Comparison of ENCODE assay signal across 9 mouse cellular contexts in genomic region chr16:18288581-18289061, GRCm38 (mm10). TPM values are rescaled to one million over a fixed set of nuclear protein-coding genes. Genes with fewer than 3 reads are reported as not detected.
DNase-seq lines count a peak whose midpoint lies in the region; ATAC-seq and TF ChIP-seq lines count a peak whose summit lies in the region.
"Had no signal": no experiment of that assay in that cellular context is flagged by ENCODE, and none has a peak within 500 bp of the region (broad histone marks: within the 10 kb centered on the region; RNA-seq: fewer than 3 reads in every experiment).

No protein-coding gene starts in this region.

- H3K36me3 ChIP-seq in testis, adult 2 months (ENCODE audit: control insufficient read depth, insufficient read depth, low read length), result peaks cover 1% of the 10 kb centered on the region
- H3K36me3 ChIP-seq in intestine, postnatal 0 days (ENCODE audit: control insufficient read depth, insufficient read depth), result peaks cover 16% of the 10 kb centered on the region

- TF ChIP-seq CTCF in testis, adult 2 months (IDR thresholded peaks at IDR 0.05; ENCODE audit: control insufficient read depth, insufficient read depth, insufficient replicate concordance, low read depth, low read length), result no peak
- no peak for TF ChIP-seq CTCF in intestine, postnatal 0 days (IDR thresholded peaks at IDR 0.05; ENCODE audit: low read depth)

- H3K4me3 ChIP-seq in testis, adult 2 months (ENCODE audit: control insufficient read depth, low read depth, low read length), result peak overlapping the region; percentile 95
- H3K4me3 ChIP-seq in intestine, postnatal 0 days (ENCODE audit: low read depth, low read length), result peak overlapping the region; percentile 75

- no peaks in the 10 kb centered on the region for H3K27me3 ChIP-seq in testis, adult 2 months (ENCODE audit: control insufficient read depth, insufficient read depth, low read length)
- H3K27me3 ChIP-seq in intestine, postnatal 0 days (replicated peaks; ENCODE audit: control insufficient read depth, insufficient read depth, low read length), result no peaks in the 10 kb centered on the region

- peak; percentile 79 for ATAC-seq in erythroid progenitor cell, adult 5-6 weeks (replicated peaks; ENCODE audit: low FRiP score, poor library complexity, severe bottlenecking)
- ATAC-seq in intestine, postnatal 0 days, result peak; percentile 92

- H3K4me2 ChIP-seq in intestine, postnatal 0 days (replicated peaks; ENCODE audit: low read depth), result peak overlapping the region; percentile 83

- peak; percentile 49 for DNase-seq in embryo, embryonic 10 days (ENCODE audit: low spot score)
- no peak for DNase-seq in embryo, embryonic 11 days
- no peak for DNase-seq in testis, postnatal 14 days (ENCODE audit: low spot score)
- DNase-seq in lung, postnatal 36 days, result peak; percentile 80
- DNase-seq in testis, postnatal 10 days (ENCODE audit: low spot score), result peak; percentile 86

- H3K4me1 ChIP-seq in testis, adult 2 months (ENCODE audit: control insufficient read depth, insufficient read depth, low read length), result peaks cover 5% of the 10 kb centered on the region
- 0 out of 2 replicates have a peak, but pooled peaks cover 2% of the 10 kb centered on the region for H3K4me1 ChIP-seq in intestine, postnatal 0 days (replicated peaks; ENCODE audit: control insufficient read depth, insufficient read depth, low read length)

- WGBS in intestine, postnatal 0 days, result under 1% methylated on average over 31 of the region's 31 CpGs

- peak overlapping the region; percentile 85 for H3K27ac ChIP-seq in testis, adult 2 months (ENCODE audit: control insufficient read depth, insufficient read depth, low read depth, low read length)
- H3K27ac ChIP-seq in intestine, postnatal 0 days (ENCODE audit: low read depth, low read length), result peak overlapping the region; percentile 79

- no peaks in the 10 kb centered on the region for H3K9me3 ChIP-seq in intestine, postnatal 0 days (ENCODE audit: control insufficient read depth)

- no peak for TF ChIP-seq POLR2A in testis, adult 2 months (IDR thresholded peaks at IDR 0.05; ENCODE audit: control insufficient read depth, low read depth, low read length)

- H3K9ac ChIP-seq in intestine, postnatal 0 days (ENCODE audit: low read depth, low read length), result peak overlapping the region; percentile 88

RNA-seq across cellular contexts. Expression of gene Dgcr8, which starts 0.4 kb away (rescaled TPM):
- 23.3 and 28.9 TPM in 2 replicates for polyA plus RNA-seq in testis, adult 2 months (2012; rRNA removed)
- total RNA-seq in erythroid progenitor cell, adult 5-6 weeks (2015; ENCODE audit: low replicate concordance), result 121 and 133 TPM in 2 replicates
- total RNA-seq in erythroid progenitor cell, adult 5-6 weeks (2017; ENCODE audit: low replicate concordance), result 138 and 218 TPM in 2 replicates
- 7.1 TPM in 2 replicates for polyA plus RNA-seq in intestine, postnatal 0 days (2015; fragmentation: Nextera tagmentation; extraction: Ambion mirVana)

RNA-seq across cellular contexts. Expression of gene Gm49776, which starts 30.5 kb away (rescaled TPM):
- polyA plus RNA-seq in testis, adult 2 months (2012; rRNA removed), result 0.38 and 0.58 TPM in 2 replicates
- total RNA-seq in erythroid progenitor cell, adult 5-6 weeks (2015; ENCODE audit: low replicate concordance), result not detected in 2 replicates
- total RNA-seq in erythroid progenitor cell, adult 5-6 weeks (2017; ENCODE audit: low replicate concordance), result 4.1 TPM in 1 of 2 replicates, not detected in the other
- polyA plus RNA-seq in intestine, postnatal 0 days (2015; fragmentation: Nextera tagmentation; extraction: Ambion mirVana), result 1.2 and 1.5 TPM in 2 replicates
- total RNA-seq: layer of hippocampus, postnatal 36 days had no signal

RNA-seq across cellular contexts. Expression of gene Ranbp1, which starts 40.1 kb away (rescaled TPM):
- polyA plus RNA-seq in testis, adult 2 months (2012; rRNA removed), result 64.4 and 76.0 TPM in 2 replicates
- total RNA-seq in erythroid progenitor cell, adult 5-6 weeks (2015; ENCODE audit: low replicate concordance), result 144 and 145 TPM in 2 replicates
- total RNA-seq in erythroid progenitor cell, adult 5-6 weeks (2017; ENCODE audit: low replicate concordance), result 76.8 and 133 TPM in 2 replicates
- 229 and 231 TPM in 2 replicates for polyA plus RNA-seq in intestine, postnatal 0 days (2015; fragmentation: Nextera tagmentation; extraction: Ambion mirVana)

RNA-seq across cellular contexts. Expression of gene Trmt2a, which starts 40.1 kb away (rescaled TPM):
- polyA plus RNA-seq in testis, adult 2 months (2012; rRNA removed), result 23.5 and 24.9 TPM in 2 replicates
- 51.2 and 52.4 TPM in 2 replicates for total RNA-seq in erythroid progenitor cell, adult 5-6 weeks (2015; ENCODE audit: low replicate concordance)
- total RNA-seq in erythroid progenitor cell, adult 5-6 weeks (2017; ENCODE audit: low replicate concordance), result 20.2 and 30.0 TPM in 2 replicates
- 26.1 and 28.7 TPM in 2 replicates for polyA plus RNA-seq in intestine, postnatal 0 days (2015; fragmentation: Nextera tagmentation; extraction: Ambion mirVana)

RNA-seq across cellular contexts. Expression of gene Zdhhc8, which starts 53.7 kb away (rescaled TPM):
- polyA plus RNA-seq in testis, adult 2 months (2012; rRNA removed), result 4.3 and 5.5 TPM in 2 replicates
- 1.4 TPM in 1 of 2 replicates, not detected in the other for total RNA-seq in erythroid progenitor cell, adult 5-6 weeks (2015; ENCODE audit: low replicate concordance)
- 2.2 TPM in 1 of 2 replicates, not detected in the other for total RNA-seq in erythroid progenitor cell, adult 5-6 weeks (2017; ENCODE audit: low replicate concordance)
- 4.3 and 5.0 TPM in 2 replicates for polyA plus RNA-seq in intestine, postnatal 0 days (2015; fragmentation: Nextera tagmentation; extraction: Ambion mirVana)

Comparison
In these comparisons a context has a peak if more than half of its experiments do, and no peak if none do; other contexts are left out.
1. DNase-seq: peak in embryo, embryonic 10 days (single experiment), lung, postnatal 36 days (single experiment) and testis, postnatal 10 days (single experiment); none in embryo, embryonic 11 days (single experiment) and testis, postnatal 14 days (single experiment).